Mouse (Mus musculus): ENCODE measurements at regions not wholly inside any gene's neighbourhood (a gene's known extent, or its start where the extent isn't known, plus 50 kb on each side); places are given as distances from the start of the nearest gene placed in this dataset.

DNA sequence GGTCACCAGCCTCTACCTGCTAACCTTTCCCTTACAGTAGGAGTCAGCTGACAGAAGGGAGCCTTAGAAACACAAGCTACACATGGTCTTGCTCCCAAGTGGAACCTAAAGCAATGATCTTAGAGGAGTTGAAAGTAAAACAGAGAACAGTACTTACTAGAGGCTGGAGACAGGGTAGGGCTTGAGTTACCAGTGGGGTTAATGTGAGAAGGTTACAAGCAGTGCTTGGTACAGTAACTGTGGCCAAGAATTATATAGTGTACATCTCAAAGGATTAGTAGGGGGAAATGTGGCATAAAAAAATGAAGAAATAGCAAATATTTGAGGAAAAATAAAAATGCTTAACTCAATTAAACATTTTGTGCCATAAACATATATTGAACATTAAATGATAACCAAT is 153.5 kb downstream of the Galc start:
- Histone ChIP-seq H3K4me1 (ENCODE audit: control insufficient read depth, insufficient read depth, low read length) (peaks cover 13% of the 10 kb centered on the region), H3K4me3 (ENCODE audit: low read depth, low read length) (no peak overlapping the region), H3K27ac (replicated peaks; ENCODE audit: low read depth, low read length) (no peak overlapping the region; the same call in 1 of the 2 replicates), H3K4me2 (ENCODE audit: low read depth, low read length) (no peak overlapping the region), H3K27me3 (replicated peaks; ENCODE audit: control insufficient read depth, insufficient read depth, low read length) (no peaks in the 10 kb centered on the region), H3K36me3 (ENCODE audit: control insufficient read depth, insufficient read depth, low read length) (no peaks in the 10 kb centered on the region), H3K9ac (ENCODE audit: low read depth, low read length) (no peak overlapping the region), H3K9me3 (ENCODE audit: control insufficient read depth, low read length) (no peaks in the 10 kb centered on the region)
- no peak for DNase-seq (ENCODE audit: low spot score)
- ATAC-seq (ENCODE audit: low read depth): no peak

- Histone ChIP-seq H3K4me1 (ENCODE audit: control insufficient read depth, insufficient read depth, low read length) (no peaks in the 10 kb centered on the region), H3K9ac (ENCODE audit: low read depth, low read length) (no peak overlapping the region), H3K4me3 (ENCODE audit: low read depth, low read length) (no peak overlapping the region), H3K9me3 (ENCODE audit: control insufficient read depth, low read length) (0 out of 2 replicates have a peak, but pooled peaks cover 7% of the 10 kb centered on the region), H3K36me3 (ENCODE audit: control insufficient read depth, insufficient read depth, low read length) (no peaks in the 10 kb centered on the region), H3K27me3 (replicated peaks; ENCODE audit: control insufficient read depth, insufficient read depth, low read length) (no peaks in the 10 kb centered on the region), H3K27ac (replicated peaks; ENCODE audit: low read depth, low read length) (no peak overlapping the region), H3K4me2 (ENCODE audit: low read depth, low read length) (no peak overlapping the region)
- no peak for ATAC-seq (ENCODE audit: low read depth)
- WGBS: 59% methylated on average over 5 of the region's 5 CpGs
- no peak for DNase-seq (ENCODE audit: low spot score)
These were observed 169.1 kb downstream of the Galc start for GRCm38 (mm10) chr12:98090171-98090570.

- WGBS: 82% methylated on average over 1 of the region's 1 CpGs
- Histone ChIP-seq H3K9me3 (ENCODE audit: control insufficient read depth, low read length) (no peaks in the 10 kb centered on the region), H3K36me3 (ENCODE audit: control insufficient read depth, insufficient read depth, low read length) (no peaks in the 10 kb centered on the region), H3K9ac (ENCODE audit: low read depth, low read length) (no peak overlapping the region), H3K27ac (replicated peaks; ENCODE audit: low read depth, low read length) (no peak overlapping the region), H3K4me3 (ENCODE audit: low read depth, low read length) (no peak overlapping the region), H3K27me3 (replicated peaks; ENCODE audit: control insufficient read depth, insufficient read depth, low read length) (no peaks in the 10 kb centered on the region), H3K4me1 (ENCODE audit: control insufficient read depth, insufficient read depth, low read length) (no peaks in the 10 kb centered on the region), H3K4me2 (ENCODE audit: low read depth, low read length) (no peak overlapping the region)
- DNase-seq (ENCODE audit: low spot score) (no peak), ATAC-seq (ENCODE audit: low read depth) (no peak)
These were observed 180.9 kb downstream of the Galc start for GRCm38 (mm10) chr12:98078351-98078750.

- Histone ChIP-seq H3K4me1 (ENCODE audit: control insufficient read depth, insufficient read depth, low read length) (no peaks in the 10 kb centered on the region), H3K27me3 (replicated peaks; ENCODE audit: control insufficient read depth, insufficient read depth, low read length) (no peaks in the 10 kb centered on the region), H3K36me3 (ENCODE audit: control insufficient read depth, insufficient read depth, low read length) (no peaks in the 10 kb centered on the region), H3K9ac (ENCODE audit: low read depth, low read length) (no peak overlapping the region), H3K4me2 (ENCODE audit: low read depth, low read length) (no peak overlapping the region), H3K4me3 (ENCODE audit: low read depth, low read length) (no peak overlapping the region), H3K27ac (replicated peaks; ENCODE audit: low read depth, low read length) (no peak overlapping the region), H3K9me3 (ENCODE audit: control insufficient read depth, low read length) (no peaks in the 10 kb centered on the region)
- 80% methylated on average over 2 of the region's 2 CpGs for WGBS
- DNase-seq (ENCODE audit: low spot score) (no peak), ATAC-seq (ENCODE audit: low read depth) (no peak)
These were observed 183.7 kb downstream of the Galc start for GRCm38 (mm10) chr12:98075580-98075979.

DNA sequence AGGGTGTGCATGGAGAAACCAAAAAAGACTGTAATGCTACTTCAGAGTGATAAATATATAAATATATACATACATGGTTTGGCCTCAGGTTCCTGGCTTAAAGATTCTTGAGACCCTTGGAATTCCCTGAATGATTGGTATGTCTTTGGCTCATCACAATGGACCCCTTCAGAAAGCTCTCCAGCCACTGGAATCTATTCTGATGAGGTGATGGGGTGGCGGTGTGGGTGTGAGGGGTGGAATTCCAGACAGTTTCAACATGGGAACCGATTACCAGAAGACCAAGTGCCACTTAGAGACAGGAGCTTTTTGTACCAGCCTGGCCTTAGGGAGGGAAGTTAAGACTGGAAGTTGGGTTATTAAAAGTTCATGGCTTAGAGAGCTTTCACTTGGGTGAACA is 190.1 kb downstream of the Galc start:
- 51% methylated on average over 2 of the region's 2 CpGs for WGBS
- H3K4me3 ChIP-seq (ENCODE audit: low read depth, low read length): no peak overlapping the region
- no peak overlapping the region for H3K9ac ChIP-seq (ENCODE audit: low read depth, low read length)
- H3K9me3 ChIP-seq (ENCODE audit: control insufficient read depth, low read length): no peaks in the 10 kb centered on the region
- H3K4me2 ChIP-seq (ENCODE audit: low read depth, low read length): no peak overlapping the region
- H3K36me3 ChIP-seq (ENCODE audit: control insufficient read depth, insufficient read depth, low read length): no peaks in the 10 kb centered on the region
- no peaks in the 10 kb centered on the region for H3K27me3 ChIP-seq (replicated peaks; ENCODE audit: control insufficient read depth, insufficient read depth, low read length)
- no peak for DNase-seq (ENCODE audit: low spot score)
- no peaks in the 10 kb centered on the region for H3K4me1 ChIP-seq (ENCODE audit: control insufficient read depth, insufficient read depth, low read length)
- ATAC-seq (ENCODE audit: low read depth): no peak
- H3K27ac ChIP-seq (replicated peaks; ENCODE audit: low read depth, low read length): no peak overlapping the region

- Histone ChIP-seq H3K27ac (replicated peaks; ENCODE audit: low read depth, low read length) (no peak overlapping the region), H3K4me3 (ENCODE audit: low read depth, low read length) (no peak overlapping the region), H3K9ac (ENCODE audit: low read depth, low read length) (no peak overlapping the region), H3K27me3 (replicated peaks; ENCODE audit: control insufficient read depth, insufficient read depth, low read length) (no peaks in the 10 kb centered on the region), H3K36me3 (ENCODE audit: control insufficient read depth, insufficient read depth, low read length) (no peaks in the 10 kb centered on the region), H3K9me3 (ENCODE audit: control insufficient read depth, low read length) (no peaks in the 10 kb centered on the region), H3K4me2 (ENCODE audit: low read depth, low read length) (no peak overlapping the region), H3K4me1 (ENCODE audit: control insufficient read depth, insufficient read depth, low read length) (no peaks in the 10 kb centered on the region)
- DNase-seq (ENCODE audit: low spot score) (peak; percentile 18), ATAC-seq (ENCODE audit: low read depth) (no peak)
- 69% methylated on average over 7 of the region's 7 CpGs for WGBS
These were observed 199.7 kb downstream of the Galc start for GRCm38 (mm10) chr12:98059419-98060180.

DNA sequence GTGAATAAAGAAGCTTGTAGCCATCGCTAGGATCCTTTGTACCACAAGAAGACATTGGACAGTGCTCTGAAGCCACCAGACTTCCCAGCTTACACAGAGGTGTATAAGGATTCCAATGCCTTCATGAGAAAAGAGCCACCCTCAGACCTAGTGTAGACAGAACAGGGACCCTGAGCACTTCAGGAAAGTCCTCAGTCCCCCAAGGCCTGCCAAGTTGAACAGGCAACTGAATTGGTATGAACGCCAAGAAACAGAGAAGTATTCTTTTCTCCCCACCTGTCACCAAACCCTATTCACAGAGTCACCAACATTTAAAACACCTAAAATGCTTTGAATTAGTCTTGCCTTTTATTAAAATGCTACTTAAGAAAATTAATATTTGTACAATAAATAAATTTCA is 200.3 kb downstream of the Galc start:
- 81% methylated on average over 2 of the region's 2 CpGs for WGBS

GRCm38 (mm10) chr12:98050934-98051333 is 208.3 kb downstream of the Galc start:
- DNase-seq (ENCODE audit: low spot score) (peak; percentile 28), ATAC-seq (ENCODE audit: low read depth) (no peak)
- Histone ChIP-seq H3K36me3 (ENCODE audit: control insufficient read depth, insufficient read depth, low read length) (no peaks in the 10 kb centered on the region), H3K9ac (ENCODE audit: low read depth, low read length) (no peak overlapping the region), H3K27ac (replicated peaks; ENCODE audit: low read depth, low read length) (no peak overlapping the region), H3K27me3 (replicated peaks; ENCODE audit: control insufficient read depth, insufficient read depth, low read length) (no peaks in the 10 kb centered on the region), H3K4me1 (ENCODE audit: control insufficient read depth, insufficient read depth, low read length) (no peaks in the 10 kb centered on the region), H3K4me2 (ENCODE audit: low read depth, low read length) (no peak overlapping the region), H3K9me3 (ENCODE audit: control insufficient read depth, low read length) (no peaks in the 10 kb centered on the region), H3K4me3 (ENCODE audit: low read depth, low read length) (no peak overlapping the region)
- WGBS: 49% methylated on average over 4 of the region's 4 CpGs

More for the DNA sequence above, 200.3 kb downstream of the Galc start:
- no peak overlapping the region for H3K9ac ChIP-seq (ENCODE audit: low read depth, low read length)
- DNase-seq (ENCODE audit: low spot score) (no peak), ATAC-seq (ENCODE audit: low read depth) (no peak)
- H3K4me2 ChIP-seq (ENCODE audit: low read depth, low read length): no peak overlapping the region
- no peak overlapping the region for H3K4me3 ChIP-seq (ENCODE audit: low read depth, low read length)
- H3K27ac ChIP-seq (replicated peaks; ENCODE audit: low read depth, low read length): no peak overlapping the region
- no peaks in the 10 kb centered on the region for H3K36me3 ChIP-seq (ENCODE audit: control insufficient read depth, insufficient read depth, low read length)
- H3K4me1 ChIP-seq (ENCODE audit: control insufficient read depth, insufficient read depth, low read length): no peaks in the 10 kb centered on the region
- no peaks in the 10 kb centered on the region for H3K27me3 ChIP-seq (replicated peaks; ENCODE audit: control insufficient read depth, insufficient read depth, low read length)
- no peaks in the 10 kb centered on the region for H3K9me3 ChIP-seq (ENCODE audit: control insufficient read depth, low read length)

DNA sequence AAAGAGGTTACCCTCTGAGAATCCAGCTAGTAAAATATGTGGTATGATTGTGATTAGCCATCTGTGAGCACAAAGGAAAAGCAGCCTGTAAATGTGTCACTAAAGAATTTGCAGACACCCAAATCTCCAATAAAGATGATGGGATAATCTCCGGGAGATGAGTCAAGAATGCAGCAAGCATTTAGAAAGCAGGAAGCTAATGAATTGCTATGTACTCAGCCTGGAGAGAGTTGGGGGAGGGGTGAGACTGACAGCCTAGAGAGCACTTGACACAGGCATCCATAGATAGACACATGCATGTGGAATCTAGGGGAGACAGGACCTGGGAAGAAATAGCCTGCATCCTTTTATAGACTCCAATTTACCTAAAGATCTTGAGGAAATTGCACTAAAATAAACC is 208.8 kb downstream of the Galc start:
- WGBS: 26% methylated on average over 1 of the region's 1 CpGs
- Histone ChIP-seq H3K9me3 (ENCODE audit: control insufficient read depth, low read length) (no peaks in the 10 kb centered on the region), H3K27ac (replicated peaks; ENCODE audit: low read depth, low read length) (no peak overlapping the region), H3K4me1 (ENCODE audit: control insufficient read depth, insufficient read depth, low read length) (no peaks in the 10 kb centered on the region), H3K4me3 (ENCODE audit: low read depth, low read length) (no peak overlapping the region), H3K4me2 (ENCODE audit: low read depth, low read length) (no peak overlapping the region), H3K27me3 (replicated peaks; ENCODE audit: control insufficient read depth, insufficient read depth, low read length) (no peaks in the 10 kb centered on the region), H3K36me3 (ENCODE audit: control insufficient read depth, insufficient read depth, low read length) (no peaks in the 10 kb centered on the region), H3K9ac (ENCODE audit: low read depth, low read length) (no peak overlapping the region)
- DNase-seq (ENCODE audit: low spot score): peak; percentile 67
- ATAC-seq (ENCODE audit: low read depth): peak; percentile 47; the same call in 1 of the 2 replicates
